Mouse (Mus musculus) neural tube, embryonic 14.5 days (tissue): Measurements from ENCODE around the gene Usf2. TPM values are rescaled to one million over a fixed set of nuclear protein-coding genes. Genes with fewer than 3 reads are reported as not detected.
"Not testable (repeated sequence)": the region's sequence is repeated elsewhere in the genome, so short reads cannot be mapped to it uniquely, and the experiment has no call there.

Source experiments
- ATAC-seq: fragments of 200-750 bp; cut with Nextera tagmentation; 2 replicates; pipeline ENCODE4 v1.8.0; 2017; ENCODE audit warnings: low read depth, mild to moderate bottlenecking, moderate TSS enrichment, moderate library complexity
- H3K27ac ChIP-seq: fragments of 300-500 bp; sonication (generic); 2 replicates; pipeline ENCODE4 v1.5.1; 2014; ENCODE audit warnings: low read depth, mild to moderate bottlenecking, control low read depth, low read length, moderate library complexity, mixed read lengths
- H3K27me3 ChIP-seq: fragments of 300-500 bp; sonication (generic); 2 replicates; pipeline ENCODE4 v1.6.1; 2014; ENCODE audit warnings: low read length; ENCODE audit not compliant: control insufficient read depth, insufficient read depth
- H3K36me3 ChIP-seq: fragments of 300-500 bp; sonication (generic); 2 replicates; pipeline ENCODE4 v1.6.1; 2014; ENCODE audit warnings: low read length, mixed read lengths; ENCODE audit not compliant: control insufficient read depth, insufficient read depth
- H3K4me1 ChIP-seq: fragments of 300-500 bp; sonication (generic); 2 replicates; pipeline ENCODE4 v1.6.1; 2014; ENCODE audit warnings: low read length; ENCODE audit not compliant: control insufficient read depth, insufficient read depth
- H3K4me2 ChIP-seq: fragments of 300-500 bp; sonication (generic); 2 replicates; pipeline ENCODE4 v1.6.1; 2014; ENCODE audit warnings: mild to moderate bottlenecking, low read depth, low read length, control low read depth
- H3K4me3 ChIP-seq: fragments of 300-500 bp; sonication (generic); 2 replicates; pipeline ENCODE4 v1.5.1; 2014; ENCODE audit warnings: low read depth, low read length, control low read depth, mixed read lengths
- H3K9ac ChIP-seq: fragments of 300-500 bp; sonication (generic); replicated peaks from 2 replicates; pipeline ENCODE4 v1.6.1; 2014; ENCODE audit warnings: low read depth, mild to moderate bottlenecking, control low read depth, low read length, mixed read lengths
- H3K9me3 ChIP-seq: fragments of 300-500 bp; sonication (generic); 2 replicates; pipeline ENCODE4 v1.6.1; 2016; ENCODE audit warnings: low read length; ENCODE audit not compliant: control insufficient read depth
- WGBS: fragments of 180-500 bp; shearing (Covaris S2); extraction: QIAGEN DNeasy Blood & Tissue Kit; methylation state at CpG from one replicate; pipeline ENCODE4 v1.1.7; 2014; 5-methylcytosine and 5-hydroxymethylcytosine counted together
- polyA plus RNA-seq: library from polyadenylated mRNA; unstranded; fragments of >200 nt; fragmentation: Nextera tagmentation; extraction: Ambion mirVana; gene quantifications from 2 replicates; pipeline ENCODE4 v1.2.1, GENCODE M21; 2014

Gene Usf2
- polyA plus RNA-seq, 1 experiment from 2014 or later, result 28.2 TPM

DNA sequence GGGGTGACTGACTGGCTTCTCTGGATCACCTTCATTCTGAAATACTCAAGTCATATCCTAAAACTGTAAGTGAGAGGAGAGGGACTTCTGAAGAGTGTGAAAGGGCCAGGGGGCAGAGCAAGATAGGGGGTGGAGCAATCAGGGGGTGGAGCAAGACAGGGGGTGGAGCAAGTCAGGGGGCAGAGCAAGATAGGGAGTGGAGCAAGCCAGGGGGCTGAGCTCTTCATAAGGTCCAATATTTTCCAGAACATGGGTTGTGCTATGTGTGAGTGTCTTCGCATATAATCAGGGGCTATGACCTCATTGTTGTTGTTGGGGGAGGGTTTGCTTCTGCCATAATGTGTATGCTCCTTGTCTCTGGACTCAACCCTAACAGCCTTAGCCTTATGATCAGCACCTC lies 16.5 kb downstream of the Usf2 start:
- H3K27ac ChIP-seq, H3K9me3 ChIP-seq, H3K4me2 ChIP-seq, H3K4me1 ChIP-seq, ATAC-seq, H3K36me3 ChIP-seq, H3K9ac ChIP-seq, H3K27me3 ChIP-seq, H3K4me3 ChIP-seq: not testable (repeated sequence)
- 83% methylated on average over 1 of the region's 1 CpGs for WGBS

GRCm38 (mm10) chr7:30935422-30936099 lies 21.0 kb downstream of the Usf2 start:
- WGBS, result 81% methylated on average over 6 of the region's 6 CpGs
- not testable (repeated sequence) for H3K27me3 ChIP-seq, H3K36me3 ChIP-seq, ATAC-seq, H3K4me3 ChIP-seq, H3K4me1 ChIP-seq, H3K9ac ChIP-seq, H3K27ac ChIP-seq, H3K4me2 ChIP-seq, H3K9me3 ChIP-seq

DNA sequence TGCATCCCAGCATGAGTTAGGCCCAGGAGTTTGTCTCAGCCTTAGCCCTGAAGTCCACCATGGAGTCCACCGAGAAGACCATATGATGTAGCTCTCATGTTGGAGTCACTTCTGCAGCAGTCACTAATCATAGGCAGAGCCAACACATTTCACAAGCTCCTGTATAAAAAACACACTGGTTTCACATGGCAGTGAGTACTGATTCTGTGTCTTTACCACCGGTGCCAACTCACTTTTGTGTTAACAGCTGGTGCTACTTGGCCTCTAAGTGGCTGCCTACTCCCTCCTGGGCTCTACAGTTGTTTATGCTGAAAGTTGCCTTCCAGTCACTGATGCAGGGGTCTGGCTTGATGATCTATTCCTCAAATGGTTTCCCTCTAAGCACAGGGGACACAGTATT lies 32.0 kb downstream of the Usf2 start, which contains the start of gene Hamp2:
Hamp2 (minus strand) TSS at position 101 of the 400 bp plus-strand sequence.
- not testable (repeated sequence) for H3K4me1 ChIP-seq, ATAC-seq, H3K9me3 ChIP-seq, H3K27ac ChIP-seq, H3K4me3 ChIP-seq, H3K4me2 ChIP-seq, H3K27me3 ChIP-seq, H3K9ac ChIP-seq, H3K36me3 ChIP-seq
- WGBS, result 85% methylated on average over 2 of the region's 2 CpGs

DNA sequence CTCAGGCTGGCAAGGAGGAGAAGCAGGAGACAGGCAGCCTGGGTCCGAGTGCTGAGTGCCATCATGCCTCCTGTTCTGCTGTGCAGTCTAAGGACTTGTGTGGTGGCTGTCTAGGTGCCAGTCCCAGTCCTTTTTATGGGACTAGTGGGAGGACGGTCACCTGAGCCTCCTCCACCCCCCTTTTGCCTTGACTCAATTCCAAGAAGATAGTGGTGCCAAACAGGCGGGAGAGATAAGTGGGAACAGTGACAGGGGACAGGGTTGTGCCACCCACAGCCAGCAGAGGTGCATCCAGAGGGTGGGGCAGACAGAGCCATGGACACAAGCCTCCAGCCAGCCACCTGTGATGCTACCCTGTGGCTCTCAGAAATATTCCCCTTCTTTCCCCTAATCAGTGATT lies 32.5 kb downstream of the Usf2 start:
- no peak overlapping the region for H3K9ac ChIP-seq
- H3K27ac ChIP-seq, result no peak overlapping the region
- ATAC-seq, result no peak
- H3K9me3 ChIP-seq, result no peaks in the 10 kb centered on the region
- WGBS, result 66% methylated on average over 3 of the region's 3 CpGs
- H3K27me3 ChIP-seq, result no peaks in the 10 kb centered on the region
- no peak overlapping the region for H3K4me3 ChIP-seq
- H3K4me1 ChIP-seq, result no peaks in the 10 kb centered on the region
- H3K36me3 ChIP-seq, result no peaks in the 10 kb centered on the region
- no peak overlapping the region for H3K4me2 ChIP-seq

DNA sequence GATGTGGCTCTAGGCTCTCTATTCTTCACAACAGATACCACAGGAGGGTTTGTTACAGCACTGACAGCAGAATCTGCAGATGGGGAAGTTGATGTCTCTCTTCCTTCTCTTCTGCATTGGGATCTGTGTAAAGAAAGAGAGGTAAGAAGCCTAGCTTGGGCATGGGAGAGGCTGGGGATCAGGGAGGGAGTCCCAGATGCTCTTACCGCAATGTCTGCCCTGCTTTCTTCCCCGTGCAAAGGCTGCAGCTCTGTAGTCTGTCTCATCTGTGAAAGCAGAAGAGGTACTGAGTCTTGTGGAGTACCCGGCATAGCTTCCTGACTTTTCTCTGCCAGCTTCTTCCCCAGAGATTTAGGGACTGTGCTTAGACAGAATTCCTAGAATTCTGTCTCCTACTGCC lies 34.1 kb downstream of the Usf2 start:
- H3K4me3 ChIP-seq, H3K4me1 ChIP-seq, H3K27me3 ChIP-seq, H3K9ac ChIP-seq, H3K27ac ChIP-seq, H3K4me2 ChIP-seq, ATAC-seq, H3K36me3 ChIP-seq, H3K9me3 ChIP-seq: not testable (repeated sequence)
- 47% methylated on average over 3 of the region's 3 CpGs for WGBS

DNA sequence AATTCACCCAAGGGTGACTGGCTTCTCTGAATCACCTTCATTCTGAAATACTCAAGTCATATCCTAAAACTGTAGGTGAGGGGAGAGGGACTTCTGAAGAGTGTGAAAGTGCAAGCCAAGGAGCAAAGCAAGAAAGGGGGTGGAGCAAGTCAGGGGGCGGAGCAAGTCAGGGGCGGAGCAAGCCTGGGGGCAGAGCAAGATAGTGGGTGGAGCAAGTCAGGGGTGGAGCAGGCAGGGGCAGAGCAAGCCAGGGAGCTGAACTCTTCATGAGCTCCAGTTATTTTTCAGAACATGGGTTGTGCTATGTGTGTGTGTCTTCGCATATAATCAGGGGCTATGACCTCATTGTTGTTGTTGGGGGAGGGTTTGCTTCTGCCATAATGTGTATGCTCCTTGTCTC lies 36.4 kb downstream of the Usf2 start:
- no peaks in the 10 kb centered on the region for H3K27me3 ChIP-seq
- no peaks in the 10 kb centered on the region for H3K4me1 ChIP-seq
- H3K9ac ChIP-seq, result no peak overlapping the region
- ATAC-seq, result no peak
- no peaks in the 10 kb centered on the region for H3K9me3 ChIP-seq
- no peak overlapping the region for H3K27ac ChIP-seq
- no peak overlapping the region for H3K4me3 ChIP-seq
- 60% methylated on average over 3 of the region's 3 CpGs for WGBS
- no peaks in the 10 kb centered on the region for H3K36me3 ChIP-seq
- no peak overlapping the region for H3K4me2 ChIP-seq

GRCm38 (mm10) chr7:30917219-30917618 lies 39.4 kb downstream of the Usf2 start:
- Histone ChIP-seq H3K9ac (no peak overlapping the region), H3K9me3 (no peaks in the 10 kb centered on the region), H3K27ac (no peak overlapping the region), H3K4me3 (no peak overlapping the region), H3K4me1 (no peaks in the 10 kb centered on the region), H3K27me3 (no peaks in the 10 kb centered on the region), H3K36me3 (no peaks in the 10 kb centered on the region), H3K4me2 (no peak overlapping the region)
- 77% methylated on average over 4 of the region's 4 CpGs for WGBS
- no peak for ATAC-seq

- H3K27me3 ChIP-seq, result no peaks in the 10 kb centered on the region
- H3K36me3 ChIP-seq, result no peaks in the 10 kb centered on the region
- H3K27ac ChIP-seq, result no peak overlapping the region
- no peaks in the 10 kb centered on the region for H3K4me1 ChIP-seq
- H3K4me3 ChIP-seq, result no peak overlapping the region
- ATAC-seq, result no peak
- no peaks in the 10 kb centered on the region for H3K9me3 ChIP-seq
- 39% methylated on average over 6 of the region's 6 CpGs for WGBS
- no peak overlapping the region for H3K9ac ChIP-seq
- H3K4me2 ChIP-seq, result no peak overlapping the region
Observed at GRCm38 (mm10) chr7:30916713-30917112, 39.9 kb downstream of the Usf2 start.

GRCm38 (mm10) chr7:30914732-30915131 lies 41.9 kb downstream of the Usf2 start, which contains the start of gene Mag:
Gene Mag (minus strand): TSS chr7:30914873.
- WGBS, result 74% methylated on average over 8 of the region's 8 CpGs
- Histone ChIP-seq H3K4me1 (no peaks in the 10 kb centered on the region), H3K9me3 (no peaks in the 10 kb centered on the region), H3K27me3 (no peaks in the 10 kb centered on the region), H3K4me2 (no peak within 1 kb of the TSS), H3K9ac (no peak within 1 kb of the TSS), H3K36me3 (no peaks in the 10 kb centered on the region), H3K4me3 (no peak within 1 kb of the TSS), H3K27ac (no peak within 1 kb of the TSS)
- no peak for ATAC-seq
